Mouse (Mus musculus) left cerebral cortex, adult 2 months (tissue): ENCODE data around the gene Mkrn3. TPM values are rescaled to one million over a fixed set of nuclear protein-coding genes. Genes with fewer than 3 reads are reported as not detected.
A peak's percentile ranks its signal among the peaks of the same experiment; 100 is the strongest.

Experiments
- DNase-seq, 2 experiments: peaks; one replicate each; pipeline ENCODE4 v3.0.0; 2021 to 2022; ENCODE audit warnings: low spot score in 2 of 2, mixed read lengths in 1 of 2; ENCODE audit errors: extremely low spot score in 1 of 2
- H3K27ac ChIP-seq: fragments of 200-600 bp; 2 replicates; pipeline ENCODE4 v1.8.1; 2022
- H3K4me3 ChIP-seq: fragments of 200-600 bp; 2 replicates; pipeline ENCODE4 v1.8.1; 2022
- CTCF ChIP-seq: fragments of 200-600 bp; IDR thresholded peaks from 2 replicates; pipeline ENCODE4 v1.8.1; 2022; ENCODE audit warnings: antibody characterized with exemption, mild to moderate bottlenecking, moderate library complexity
- intact Hi-C: fragments of 180-260 bp; cut with DNase I; formaldehyde crosslinking; loops from one replicate; pipeline ENCODE4 v1.15.1; 2025
- total RNA-seq, 2 experiments: library from RNA; stranded (reverse); gene quantifications; 2 replicates each; pipeline ENCODE4 v1.2.3; 2021

The Mkrn3 gene
- total RNA-seq, 2 experiments from 2014 or later = 0.48 to 0.75 TPM

GRCm38 (mm10) chr7:62375658-62376057 is 44.3 kb downstream of the Mkrn3 start:
- peak; percentile 49 for TF ChIP-seq CTCF
- intact Hi-C loops = no loop called here
- DNase-seq = no peak
- Histone ChIP-seq H3K27ac (no peak overlapping the region), H3K4me3 (no peak overlapping the region)

Other genes with a start within 250 kb of the Mkrn3 start
- gene Ndn, start 73.6 kb downstream of the Mkrn3 start, total RNA-seq = 100 to 1,000 TPM; 112 to 117 TPM
- 1 to 10 TPM; 1.4 to 3.5 TPM for gene Magel2, start 43.1 kb downstream of the Mkrn3 start, total RNA-seq
- under 1 TPM; 0.26 to 0.29 TPM for gene Peg12, start 44.4 kb upstream of the Mkrn3 start, total RNA-seq